Mouse (Mus musculus) limb, embryonic 12.5 days (tissue): Measurements from ENCODE around the gene Spag8. TPM values are rescaled to one million over a fixed set of nuclear protein-coding genes. Genes with fewer than 3 reads are reported as not detected.

Source experiments
- ATAC-seq: fragments of 200-750 bp; cut with Nextera tagmentation; 2 replicates; pipeline ENCODE4 v1.8.0; 2017; ENCODE audit warnings: low read depth, moderate TSS enrichment; ENCODE audit not compliant: insufficient number of reproducible peaks, insufficient read depth, low FRiP score, low TSS enrichment
- H3K27ac ChIP-seq: fragments of 300-500 bp; sonication (generic); 2 replicates; pipeline ENCODE4 v1.5.1; 2016; ENCODE audit warnings: mild to moderate bottlenecking, moderate library complexity
- H3K27me3 ChIP-seq: fragments of 300-500 bp; sonication (generic); 2 replicates; pipeline ENCODE4 v1.6.1; 2016; ENCODE audit warnings: mild to moderate bottlenecking, moderate library complexity
- H3K36me3 ChIP-seq: fragments of 300-500 bp; sonication (generic); 2 replicates; pipeline ENCODE4 v1.6.1; 2016; ENCODE audit warnings: mild to moderate bottlenecking, moderate library complexity
- H3K4me1 ChIP-seq: fragments of 300-500 bp; sonication (generic); replicated peaks from 2 replicates; pipeline ENCODE4 v1.6.1; 2016
- H3K4me2 ChIP-seq: fragments of 300-500 bp; sonication (generic); 2 replicates; pipeline ENCODE4 v1.6.1; 2016; ENCODE audit warnings: mild to moderate bottlenecking, moderate library complexity
- H3K4me3 ChIP-seq: fragments of 300-500 bp; sonication (generic); replicated peaks from 2 replicates; pipeline ENCODE4 v1.5.1; 2016; ENCODE audit warnings: mild to moderate bottlenecking
- H3K9ac ChIP-seq: fragments of 300-500 bp; sonication (generic); replicated peaks from 2 replicates; pipeline ENCODE4 v1.6.1; 2016; ENCODE audit warnings: mild to moderate bottlenecking, moderate library complexity
- H3K9me3 ChIP-seq: fragments of 300-500 bp; sonication (generic); 2 replicates; pipeline ENCODE4 v1.6.1; 2016; ENCODE audit warnings: mild to moderate bottlenecking, moderate library complexity
- WGBS: fragments of 180-500 bp; shearing (Covaris S2); methylation state at CpG from one replicate; pipeline ENCODE4 v1.1.7; 2016; 5-methylcytosine and 5-hydroxymethylcytosine counted together
- microRNA-seq: library from miRNA; unstranded; fragments of <30 nt; microRNA quantifications from one replicate; pipeline ENCODE4, GENCODE M21; 2017
- polyA plus RNA-seq: library from polyadenylated mRNA; unstranded; fragments of >200 nt; fragmentation: Nextera tagmentation; extraction: Ambion mirVana; gene quantifications from 2 replicates; pipeline ENCODE4 v1.2.1, GENCODE M21; 2016

Spag8 gene
- polyA plus RNA-seq, 1 experiment from 2014 or later, result 0.95 TPM

GRCm38 (mm10) chr4:43630030-43630581, 23.3 kb downstream of the Spag8 start:
- Histone ChIP-seq H3K27me3 (peaks cover 19% of the 10 kb centered on the region), H3K9me3 (peaks cover 5% of the 10 kb centered on the region), H3K27ac (peak overlapping the region; percentile 72; the same call in 1 of the 2 replicates), H3K4me3 (no peak overlapping the region), H3K4me1 (peaks cover 35% of the 10 kb centered on the region), H3K36me3 (no peaks in the 10 kb centered on the region), H3K4me2 (0 out of 2 replicates have a peak overlapping the region, but pooled peaks have one; percentile 88), H3K9ac (no peak overlapping the region)
- WGBS, result 8% methylated on average over 5 of the region's 5 CpGs
- ATAC-seq, result peak; percentile 57

GRCm38 (mm10) chr4:43629106-43629817, 24.1 kb downstream of the Spag8 start:
- no peak for ATAC-seq

DNA sequence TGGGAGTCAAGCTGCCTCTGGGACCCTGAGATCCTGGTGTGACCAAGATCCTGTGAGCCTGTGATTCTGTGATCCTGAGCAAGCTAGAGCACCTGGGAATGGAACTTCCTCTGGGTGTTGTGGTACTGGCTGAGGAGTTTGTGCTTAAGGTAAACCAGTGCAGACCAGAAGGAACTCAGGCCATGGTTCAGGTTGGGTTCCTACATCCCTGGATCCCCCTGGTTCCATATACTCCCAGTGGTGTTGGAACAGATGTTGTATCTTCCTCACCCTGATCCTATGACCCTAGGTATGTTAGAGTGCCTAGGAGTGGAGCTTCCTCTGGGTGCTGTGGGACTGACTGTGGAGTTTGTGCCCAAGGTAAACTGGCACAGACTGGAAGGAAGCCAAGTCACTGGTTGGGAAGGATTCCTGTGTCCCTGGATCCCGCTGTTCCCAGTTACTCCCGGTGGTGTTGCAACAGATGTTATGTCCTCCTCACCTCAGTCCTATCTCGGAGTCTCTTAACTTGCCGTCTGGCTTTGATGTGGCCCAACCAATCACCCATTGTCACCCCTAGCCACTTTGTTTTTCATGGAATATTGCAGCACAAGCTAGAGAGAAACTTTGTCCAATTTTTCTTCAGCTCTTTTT, 33.1 kb downstream of the Spag8 start:
- Histone ChIP-seq H3K9ac (no peak overlapping the region), H3K4me3 (no peak overlapping the region), H3K36me3 (no peaks in the 10 kb centered on the region), H3K9me3 (peaks cover 13% of the 10 kb centered on the region), H3K4me2 (no peak overlapping the region), H3K27ac (no peak overlapping the region), H3K27me3 (peaks cover 3% of the 10 kb centered on the region; the same call in 1 of the 2 replicates), H3K4me1 (no peaks in the 10 kb centered on the region)
- no peak for ATAC-seq
- WGBS, result 72% methylated on average over 4 of the region's 4 CpGs

More at GRCm38 (mm10) chr4:43629106-43629817, 24.1 kb downstream of the Spag8 start:
- Histone ChIP-seq H3K9ac (no peak overlapping the region), H3K9me3 (peaks cover 12% of the 10 kb centered on the region), H3K36me3 (no peaks in the 10 kb centered on the region), H3K4me1 (peaks cover 35% of the 10 kb centered on the region), H3K4me2 (no peak overlapping the region), H3K27ac (no peak overlapping the region), H3K4me3 (no peak overlapping the region), H3K27me3 (peaks cover 19% of the 10 kb centered on the region)
- 41% methylated on average over 20 of the region's 20 CpGs for WGBS

GRCm38 (mm10) chr4:43613060-43613730, 40.2 kb downstream of the Spag8 start:
- ATAC-seq, result no peak
- WGBS, result 55% methylated on average over 3 of the region's 3 CpGs
- H3K4me1 ChIP-seq, result no peaks in the 10 kb centered on the region

DNA sequence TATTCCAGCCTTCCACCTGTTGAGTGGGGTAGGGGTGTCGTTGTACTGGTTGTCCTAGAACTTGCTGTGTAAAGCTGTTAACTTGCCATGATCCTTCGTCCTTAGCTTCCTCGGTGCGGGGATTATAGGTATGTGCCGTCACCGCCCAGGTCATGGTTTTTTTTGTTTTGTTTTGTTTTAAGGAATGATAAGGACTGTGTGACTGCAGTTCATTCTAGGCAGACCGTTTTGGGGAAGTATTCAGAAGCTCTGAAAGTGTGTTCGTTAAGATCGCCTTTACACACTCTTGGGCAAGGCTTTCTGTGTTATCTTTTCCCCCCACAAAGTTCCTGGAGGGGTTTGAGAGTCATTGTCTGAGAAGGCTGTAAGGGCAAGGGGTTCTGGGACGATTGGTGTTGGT, 40.9 kb downstream of the Spag8 start:
- Histone ChIP-seq H3K27me3 (no peaks in the 10 kb centered on the region), H3K27ac (no peak overlapping the region), H3K36me3 (no peaks in the 10 kb centered on the region), H3K4me1 (no peaks in the 10 kb centered on the region), H3K9me3 (no peaks in the 10 kb centered on the region), H3K9ac (no peak overlapping the region), H3K4me2 (no peak overlapping the region), H3K4me3 (no peak overlapping the region)
- ATAC-seq, result no peak
- WGBS, result 76% methylated on average over 10 of the region's 10 CpGs

More at GRCm38 (mm10) chr4:43613060-43613730, 40.2 kb downstream of the Spag8 start:
- Histone ChIP-seq H3K36me3 (no peaks in the 10 kb centered on the region), H3K27me3 (no peaks in the 10 kb centered on the region), H3K9ac (no peak overlapping the region), H3K4me2 (no peak overlapping the region), H3K4me3 (no peak overlapping the region), H3K9me3 (no peaks in the 10 kb centered on the region), H3K27ac (no peak overlapping the region)

DNA sequence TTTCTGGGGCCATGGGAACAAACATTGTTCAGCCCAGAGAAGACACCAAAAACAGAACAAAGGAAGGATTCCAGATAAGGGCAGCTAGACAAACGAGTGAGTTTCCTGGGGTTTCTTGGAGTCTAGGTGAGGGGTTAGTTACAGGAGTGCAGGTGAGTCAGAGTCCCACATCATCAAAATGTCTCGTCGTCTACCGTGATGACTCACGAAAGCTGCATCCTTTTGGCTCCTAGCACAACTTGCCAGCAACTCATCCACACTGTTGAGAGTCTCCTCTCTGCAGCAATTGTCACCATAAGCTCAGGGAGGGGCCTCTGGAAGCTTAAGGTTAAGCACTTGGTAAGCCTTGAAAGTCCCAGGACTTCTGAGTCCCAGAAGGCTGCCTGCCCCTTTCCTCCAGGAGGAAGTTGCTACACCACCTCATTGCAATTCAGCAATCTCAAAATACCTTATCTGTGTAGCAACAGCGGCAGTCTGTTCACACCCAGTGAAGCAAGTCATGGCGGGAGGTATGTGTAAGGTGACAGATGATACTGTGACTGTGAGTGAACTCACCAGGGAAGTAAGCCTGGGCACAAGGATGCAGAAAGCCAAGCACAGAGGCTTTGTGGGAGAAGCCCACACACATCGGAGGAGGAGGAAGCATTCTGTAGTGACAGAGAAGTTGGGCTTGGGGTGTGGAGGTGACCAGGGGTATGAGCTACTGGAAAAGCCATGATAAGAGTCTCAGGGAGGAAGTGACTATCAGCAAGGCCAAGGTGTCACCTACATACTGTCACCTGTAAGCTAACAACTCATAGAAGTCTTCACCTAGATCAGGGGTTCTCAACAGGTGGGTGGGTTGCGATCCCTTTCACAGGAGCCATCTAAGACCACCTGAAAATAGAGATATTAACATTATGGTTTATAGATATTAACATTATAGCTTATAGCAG, 48.4 kb downstream of the Spag8 start:
- Histone ChIP-seq H3K36me3 (no peaks in the 10 kb centered on the region), H3K9me3 (no peaks in the 10 kb centered on the region), H3K4me2 (no peak overlapping the region), H3K4me3 (no peak overlapping the region), H3K27ac (no peak overlapping the region), H3K9ac (no peak overlapping the region), H3K27me3 (no peaks in the 10 kb centered on the region), H3K4me1 (no peaks in the 10 kb centered on the region)
- no peak for ATAC-seq
- 73% methylated on average over 9 of the region's 9 CpGs for WGBS

GRCm38 (mm10) chr4:43604099-43604498, 49.3 kb downstream of the Spag8 start:
- no peak overlapping the region for H3K9ac ChIP-seq
- H3K36me3 ChIP-seq, result no peaks in the 10 kb centered on the region
- no peak overlapping the region for H3K4me2 ChIP-seq
- no peaks in the 10 kb centered on the region for H3K4me1 ChIP-seq
- no peak overlapping the region for H3K27ac ChIP-seq
- H3K4me3 ChIP-seq, result no peak overlapping the region
- H3K9me3 ChIP-seq, result no peaks in the 10 kb centered on the region
- 68% methylated on average over 3 of the region's 3 CpGs for WGBS
- H3K27me3 ChIP-seq, result no peaks in the 10 kb centered on the region
- no peak for ATAC-seq

Small RNAs within 50 kb of the gene (microRNA-seq; reads per million reads assigned to microRNA genes)
- gene Gm25262, result not detected

Other genes starting within 250 kb of the Spag8 start
- gene Fam166b, start 224.5 kb downstream of the Spag8 start, polyA plus RNA-seq, result 0.24 TPM in 1 of 2 replicates, not detected in the other
- gene Tesk1, start 211.7 kb downstream of the Spag8 start, polyA plus RNA-seq, result 13.3 TPM in 2 replicates
- 2.7 and 3.5 TPM in 2 replicates for gene Cd72, start 199.0 kb downstream of the Spag8 start, polyA plus RNA-seq
- gene Sit1, start 169.9 kb downstream of the Spag8 start, polyA plus RNA-seq, result not detected in 2 replicates
- 62.0 and 63.8 TPM in 2 replicates for gene Ccdc107, start 160.7 kb downstream of the Spag8 start, polyA plus RNA-seq
- gene Arhgef39, start 153.9 kb downstream of the Spag8 start, polyA plus RNA-seq, result 44.8 and 46.4 TPM in 2 replicates
- 1.1 and 1.3 TPM in 2 replicates for gene Car9, start 146.6 kb downstream of the Spag8 start, polyA plus RNA-seq
- 215 and 216 TPM in 2 replicates for gene Tpm2, start 129.8 kb downstream of the Spag8 start, polyA plus RNA-seq
- 42.0 and 44.5 TPM in 2 replicates for gene Creb3, start 91.3 kb downstream of the Spag8 start, polyA plus RNA-seq
- 62.2 and 67.4 TPM in 2 replicates for gene Tln1, start 90.9 kb downstream of the Spag8 start, polyA plus RNA-seq
- 36.6 and 42.5 TPM in 2 replicates for gene Rgp1, start 74.9 kb downstream of the Spag8 start, polyA plus RNA-seq
- 32.0 and 34.7 TPM in 2 replicates for gene Gba2, start 74.7 kb downstream of the Spag8 start, polyA plus RNA-seq
- gene Msmp, start 69.1 kb downstream of the Spag8 start, polyA plus RNA-seq, result 2.1 TPM in 1 of 2 replicates, not detected in the other
- gene Npr2, start 21.7 kb downstream of the Spag8 start, polyA plus RNA-seq, result 14.4 and 17.9 TPM in 2 replicates
- gene Hint2, start 2.9 kb upstream of the Spag8 start, polyA plus RNA-seq, result 78.7 and 87.6 TPM in 2 replicates
- 5.6 and 6.6 TPM in 2 replicates for gene Tmem8b, start 15.4 kb upstream of the Spag8 start, polyA plus RNA-seq
- gene Fam221b, start 15.6 kb upstream of the Spag8 start, polyA plus RNA-seq, result 2.8 and 3.6 TPM in 2 replicates
- 0.08 TPM in 1 of 2 replicates, not detected in the other for gene Olfr70, start 47.2 kb upstream of the Spag8 start, polyA plus RNA-seq
- gene Olfr71, start 56.7 kb upstream of the Spag8 start, polyA plus RNA-seq, result not detected in 2 replicates
- 0.38 and 0.72 TPM in 2 replicates for gene Hrct1, start 73.6 kb upstream of the Spag8 start, polyA plus RNA-seq
- 0.20 and 0.28 TPM in 2 replicates for gene Spaar, start 76.4 kb upstream of the Spag8 start, polyA plus RNA-seq
- not detected in 2 replicates for gene Olfr159, start 117.4 kb upstream of the Spag8 start, polyA plus RNA-seq
- 0.19 TPM in 1 of 2 replicates, not detected in the other for gene Olfr156, start 170.3 kb upstream of the Spag8 start, polyA plus RNA-seq
- 0.12 TPM in 1 of 2 replicates, not detected in the other for gene Olfr157, start 186.6 kb upstream of the Spag8 start, polyA plus RNA-seq
- gene Olfr155, start 198.0 kb upstream of the Spag8 start, polyA plus RNA-seq, result not detected in 2 replicates
- gene Reck, start 221.9 kb upstream of the Spag8 start, polyA plus RNA-seq, result 26.9 and 33.1 TPM in 2 replicates